Mouse (Mus musculus) stomach, embryonic 16.5 days (tissue): ENCODE measurements around the gene Rps6kb2. TPM values are rescaled to one million over a fixed set of nuclear protein-coding genes. Genes with fewer than 3 reads are reported as not detected.

Experiments
- ATAC-seq: fragments of 200-750 bp; cut with Nextera tagmentation; 2 replicates; pipeline ENCODE4 v1.8.0; 2017; ENCODE audit warnings: moderate number of reproducible peaks, moderate TSS enrichment; ENCODE audit not compliant: insufficient read depth, low FRiP score
- H3K27ac ChIP-seq: fragments of 300-500 bp; sonication (generic); 2 replicates; pipeline ENCODE4 v1.5.1; 2014; ENCODE audit warnings: low read length
- H3K27me3 ChIP-seq: fragments of 300-500 bp; sonication (generic); 2 replicates; pipeline ENCODE4 v1.6.1; 2014; ENCODE audit warnings: low read length, control low read depth, mixed read lengths; ENCODE audit not compliant: control insufficient read depth, insufficient read depth
- H3K36me3 ChIP-seq: fragments of 300-500 bp; sonication (generic); 2 replicates; pipeline ENCODE4 v1.6.1; 2014; ENCODE audit warnings: low read length; ENCODE audit not compliant: control insufficient read depth, insufficient read depth
- H3K4me1 ChIP-seq: fragments of 300-500 bp; sonication (generic); 2 replicates; pipeline ENCODE4 v1.6.1; 2014; ENCODE audit warnings: low read length, control low read depth, mixed read lengths; ENCODE audit not compliant: control insufficient read depth, insufficient read depth
- H3K4me2 ChIP-seq: fragments of 300-500 bp; sonication (generic); 2 replicates; pipeline ENCODE4 v1.6.1; 2014; ENCODE audit warnings: low read depth, low read length, mixed read lengths
- H3K4me3 ChIP-seq: fragments of 300-500 bp; sonication (generic); replicated peaks from 2 replicates; pipeline ENCODE4 v1.5.1; 2014; ENCODE audit warnings: mild to moderate bottlenecking, low read length
- H3K9ac ChIP-seq: fragments of 300-500 bp; sonication (generic); 2 replicates; pipeline ENCODE4 v1.6.1; 2014; ENCODE audit warnings: low read length
- H3K9me3 ChIP-seq: fragments of 300-500 bp; sonication (generic); replicated peaks from 2 replicates; pipeline ENCODE4 v1.6.1; 2016; ENCODE audit warnings: low read length, control low read depth; ENCODE audit not compliant: control insufficient read depth
- WGBS: fragments of 180-500 bp; shearing (Covaris S2); extraction: QIAGEN DNeasy Blood & Tissue Kit; methylation state at CpG from one replicate; pipeline ENCODE4 v1.1.7; 2014; 5-methylcytosine and 5-hydroxymethylcytosine counted together
- polyA plus RNA-seq: library from polyadenylated mRNA; unstranded; fragments of >200 nt; fragmentation: Nextera tagmentation; extraction: Ambion mirVana; gene quantifications from 2 replicates; pipeline ENCODE4 v1.2.1, GENCODE M21; 2015

The Rps6kb2 gene
- polyA plus RNA-seq: 50.2 and 60.4 TPM in 2 replicates

- Histone ChIP-seq H3K9ac (peak within 1 kb of the TSS; percentile 88), H3K27me3 (no peaks in the 10 kb centered on the region), H3K36me3 (0 out of 2 replicates have a peak, but pooled peaks cover 4% of the 10 kb centered on the region), H3K4me1 (peaks cover 9% of the 10 kb centered on the region), H3K9me3 (no peaks in the 10 kb centered on the region), H3K27ac (peak within 1 kb of the TSS; percentile 78; the same call in 1 of the 2 replicates), H3K4me2 (peak within 1 kb of the TSS; percentile 97), H3K4me3 (peak within 1 kb of the TSS; percentile 80)
- peak; percentile 88 for ATAC-seq
- 6% methylated on average over 41 of the region's 42 CpGs for WGBS
Measured at GRCm38 (mm10) chr19:4162646-4163542, at the start of gene Rps6kb2. TSS of gene Rps6kb2 (minus strand) at chr19:4163354.

GRCm38 (mm10) chr19:4211891-4212588 lies 48.9 kb upstream of the Rps6kb2 start:
- Histone ChIP-seq H3K4me3 (no peak overlapping the region), H3K9ac (peak overlapping the region; percentile 6), H3K4me2 (no peak overlapping the region), H3K9me3 (no peaks in the 10 kb centered on the region), H3K27ac (no peak overlapping the region), H3K27me3 (no peaks in the 10 kb centered on the region), H3K36me3 (no peaks in the 10 kb centered on the region), H3K4me1 (peaks cover 43% of the 10 kb centered on the region)
- 52% methylated on average over 4 of the region's 4 CpGs for WGBS
- no peak for ATAC-seq

GRCm38 (mm10) chr19:4208563-4208962 lies 45.4 kb upstream of the Rps6kb2 start:
- Histone ChIP-seq H3K27me3 (no peaks in the 10 kb centered on the region), H3K4me1 (peaks cover 17% of the 10 kb centered on the region), H3K36me3 (no peaks in the 10 kb centered on the region), H3K9me3 (no peaks in the 10 kb centered on the region), H3K27ac (no peak overlapping the region), H3K9ac (0 out of 2 replicates have a peak overlapping the region, but pooled peaks have one; percentile 7), H3K4me2 (no peak overlapping the region), H3K4me3 (no peak overlapping the region)
- ATAC-seq: no peak
- 73% methylated on average over 5 of the region's 5 CpGs for WGBS

GRCm38 (mm10) chr19:4206971-4207370 lies 43.8 kb upstream of the Rps6kb2 start:
- Histone ChIP-seq H3K9ac (no peak overlapping the region), H3K4me2 (no peak overlapping the region), H3K36me3 (no peaks in the 10 kb centered on the region), H3K4me3 (no peak overlapping the region), H3K27me3 (no peaks in the 10 kb centered on the region), H3K4me1 (peaks cover 12% of the 10 kb centered on the region), H3K27ac (no peak overlapping the region), H3K9me3 (no peaks in the 10 kb centered on the region)
- peak; percentile 60 for ATAC-seq
- WGBS: 3% methylated on average over 2 of the region's 2 CpGs

- Histone ChIP-seq H3K4me2 (no peak overlapping the region), H3K27me3 (no peaks in the 10 kb centered on the region), H3K27ac (no peak overlapping the region), H3K4me1 (peaks cover 22% of the 10 kb centered on the region), H3K4me3 (no peak overlapping the region), H3K36me3 (no peaks in the 10 kb centered on the region), H3K9me3 (no peaks in the 10 kb centered on the region), H3K9ac (no peak overlapping the region; the same call in 1 of the 2 replicates)
- WGBS: 62% methylated on average over 4 of the region's 4 CpGs
- no peak for ATAC-seq
Measured at GRCm38 (mm10) chr19:4204889-4205288, 41.7 kb upstream of the Rps6kb2 start.

- 56% methylated on average over 13 of the region's 13 CpGs for WGBS
Measured at GRCm38 (mm10) chr19:4203604-4204326, 40.6 kb upstream of the Rps6kb2 start.

GRCm38 (mm10) chr19:4203148-4203547 lies 40.0 kb upstream of the Rps6kb2 start:
- Histone ChIP-seq H3K27me3 (no peaks in the 10 kb centered on the region), H3K9me3 (no peaks in the 10 kb centered on the region), H3K4me3 (no peak overlapping the region), H3K36me3 (no peaks in the 10 kb centered on the region), H3K27ac (no peak overlapping the region), H3K4me2 (no peak overlapping the region), H3K9ac (no peak overlapping the region), H3K4me1 (peaks cover 22% of the 10 kb centered on the region)
- no peak for ATAC-seq
- 60% methylated on average over 3 of the region's 3 CpGs for WGBS

More at GRCm38 (mm10) chr19:4203604-4204326, 40.6 kb upstream of the Rps6kb2 start:
- H3K27me3 ChIP-seq: no peaks in the 10 kb centered on the region
- peaks cover 22% of the 10 kb centered on the region for H3K4me1 ChIP-seq
- no peak overlapping the region for H3K4me3 ChIP-seq
- peak overlapping the region; percentile 32; the same call in 1 of the 2 replicates for H3K9ac ChIP-seq
- H3K4me2 ChIP-seq: no peak overlapping the region
- no peaks in the 10 kb centered on the region for H3K9me3 ChIP-seq
- ATAC-seq: no peak
- no peak overlapping the region for H3K27ac ChIP-seq
- no peaks in the 10 kb centered on the region for H3K36me3 ChIP-seq

- Histone ChIP-seq H3K9me3 (no peaks in the 10 kb centered on the region), H3K4me3 (peak overlapping the region; percentile 81), H3K4me1 (peaks cover 22% of the 10 kb centered on the region), H3K27ac (0 out of 2 replicates have a peak overlapping the region, but pooled peaks have one; percentile 59), H3K4me2 (peak overlapping the region; percentile 100), H3K27me3 (no peaks in the 10 kb centered on the region), H3K36me3 (no peaks in the 10 kb centered on the region), H3K9ac (peak overlapping the region; percentile 88)
- 28% methylated on average over 7 of the region's 7 CpGs for WGBS
- no peak for ATAC-seq
Measured at GRCm38 (mm10) chr19:4202149-4202548, 39.0 kb upstream of the Rps6kb2 start.
